Mouse (Mus musculus) E14TG2a.4 (cell line): ENCODE measurements around the gene Tmem177.

Experiments used
- H3K27me3 ChIP-seq: 2 replicates; pipeline ENCODE4 v1.6.1; 2014; ENCODE audit warnings: low read length, control low read depth; ENCODE audit not compliant: insufficient read depth
- H3K36me3 ChIP-seq: 2 replicates; pipeline ENCODE4 v1.6.1; 2014; ENCODE audit warnings: low read length, control low read depth; ENCODE audit not compliant: insufficient read depth
- H3K4me1 ChIP-seq: replicated peaks from 2 replicates; pipeline ENCODE4 v1.6.1; 2014; ENCODE audit warnings: low read depth, low read length, control low read depth
- H3K4me3 ChIP-seq: replicated peaks from 2 replicates; pipeline ENCODE4 v1.5.1; 2014; ENCODE audit warnings: mild to moderate bottlenecking, low read length
- H3K9me3 ChIP-seq: 2 replicates; pipeline ENCODE4 v1.6.1; 2014; ENCODE audit warnings: low read length, control low read depth
- CTCF ChIP-seq: conservative IDR thresholded peaks from 2 replicates; pipeline ENCODE4 v1.5.1; 2014; ENCODE audit warnings: low read length
- NANOG ChIP-seq: IDR thresholded peaks from 2 replicates; pipeline ENCODE4 v1.6.1; 2014; ENCODE audit warnings: borderline replicate concordance, low read length, mixed read lengths
- POU5F1 ChIP-seq: IDR thresholded peaks from 2 replicates; pipeline ENCODE4 v1.6.1; 2014; ENCODE audit warnings: low read length, borderline replicate concordance

Gene Tmem177

GRCm38 (mm10) chr1:119868395-119869161 is 44.4 kb downstream of the Tmem177 start:
- no peaks in the 10 kb centered on the region for H3K9me3 ChIP-seq
- no peak overlapping the region for H3K4me3 ChIP-seq
- H3K36me3 ChIP-seq: no peaks in the 10 kb centered on the region
- H3K4me1 ChIP-seq: peaks cover 47% of the 10 kb centered on the region
- 0 out of 2 replicates have a peak, but pooled peaks cover 3% of the 10 kb centered on the region for H3K27me3 ChIP-seq
- peak; percentile 41; the same call in 1 of the 2 replicates for TF ChIP-seq NANOG
- no peak for TF ChIP-seq CTCF
- TF ChIP-seq POU5F1: no peak

GRCm38 (mm10) chr1:119867300-119867699 is 45.7 kb downstream of the Tmem177 start:
- peaks cover 48% of the 10 kb centered on the region for H3K4me1 ChIP-seq
- TF ChIP-seq NANOG (no peak), POU5F1 (no peak), CTCF (no peak)
- H3K27me3 ChIP-seq: 0 out of 2 replicates have a peak, but pooled peaks cover 3% of the 10 kb centered on the region
- no peaks in the 10 kb centered on the region for H3K9me3 ChIP-seq
- H3K36me3 ChIP-seq: no peaks in the 10 kb centered on the region
- no peak overlapping the region for H3K4me3 ChIP-seq

- H3K4me1 ChIP-seq: peaks cover 48% of the 10 kb centered on the region
- no peak for TF ChIP-seq NANOG
- TF ChIP-seq POU5F1: no peak
- no peak for TF ChIP-seq CTCF
- H3K4me3 ChIP-seq: no peak overlapping the region
- H3K36me3 ChIP-seq: no peaks in the 10 kb centered on the region
- 0 out of 2 replicates have a peak, but pooled peaks cover 6% of the 10 kb centered on the region for H3K27me3 ChIP-seq
- H3K9me3 ChIP-seq: no peaks in the 10 kb centered on the region
These were observed 47.7 kb downstream of the Tmem177 start for GRCm38 (mm10) chr1:119865311-119865710.

GRCm38 (mm10) chr1:119863507-119864296 is 49.3 kb downstream of the Tmem177 start:
- Histone ChIP-seq H3K4me3 (no peak overlapping the region), H3K4me1 (peaks cover 37% of the 10 kb centered on the region), H3K36me3 (no peaks in the 10 kb centered on the region), H3K27me3 (0 out of 2 replicates have a peak, but pooled peaks cover 6% of the 10 kb centered on the region), H3K9me3 (no peaks in the 10 kb centered on the region)
- TF ChIP-seq POU5F1 (no peak), CTCF (no peak), NANOG (no peak)

GRCm38 (mm10) chr1:119859566-119859965 is 53.4 kb downstream of the Tmem177 start:
- no peak overlapping the region for H3K4me3 ChIP-seq
- H3K36me3 ChIP-seq: no peaks in the 10 kb centered on the region
- peaks cover 13% of the 10 kb centered on the region for H3K4me1 ChIP-seq
- no peak for TF ChIP-seq NANOG
- TF ChIP-seq POU5F1: no peak
- no peak for TF ChIP-seq CTCF
- H3K9me3 ChIP-seq: no peaks in the 10 kb centered on the region
- H3K27me3 ChIP-seq: 0 out of 2 replicates have a peak, but pooled peaks cover 6% of the 10 kb centered on the region
